Mouse (Mus musculus) limb, embryonic 14.5 days (tissue): Measurements from ENCODE around the gene Cd9. TPM values are rescaled to one million over a fixed set of nuclear protein-coding genes. Genes with fewer than 3 reads are reported as not detected.
A peak's percentile ranks its signal among the peaks of the same experiment; 100 is the strongest.
"Not testable (repeated sequence)": the region's sequence is repeated elsewhere in the genome, so short reads cannot be mapped to it uniquely, and the experiment has no call there.

ENCODE experiments used
- ATAC-seq: fragments of 200-750 bp; cut with Nextera tagmentation; 2 replicates; pipeline ENCODE4 v1.8.0; 2017; ENCODE audit warnings: low read depth, moderate number of reproducible peaks, moderate TSS enrichment; ENCODE audit not compliant: low FRiP score
- DNase-seq: peaks from one replicate; pipeline ENCODE4 v3.0.0-alpha.2; 2015; ENCODE audit warnings: low spot score
- H3K27ac ChIP-seq: fragments of 300-500 bp; sonication (generic); replicated peaks from 2 replicates; pipeline ENCODE4 v1.5.1; 2014; ENCODE audit warnings: low read depth, mild to moderate bottlenecking, low read length, moderate library complexity, mixed read lengths
- H3K27me3 ChIP-seq: fragments of 300-500 bp; sonication (generic); 2 replicates; pipeline ENCODE4 v1.6.1; 2014; ENCODE audit warnings: low read length, mixed read lengths; ENCODE audit not compliant: control insufficient read depth, insufficient read depth
- H3K36me3 ChIP-seq: fragments of 300-500 bp; sonication (generic); 2 replicates; pipeline ENCODE4 v1.6.1; 2014; ENCODE audit warnings: mild to moderate bottlenecking, low read length, moderate library complexity, mixed read lengths; ENCODE audit not compliant: control insufficient read depth, insufficient read depth
- H3K4me1 ChIP-seq: fragments of 300-500 bp; sonication (generic); 2 replicates; pipeline ENCODE4 v1.6.1; 2014; ENCODE audit warnings: antibody characterized with exemption, low read length, mixed read lengths; ENCODE audit not compliant: control insufficient read depth, insufficient read depth
- H3K4me2 ChIP-seq: fragments of 300-500 bp; sonication (generic); replicated peaks from 2 replicates; pipeline ENCODE4 v1.6.1; 2014; ENCODE audit warnings: low read depth, mild to moderate bottlenecking, low read length, moderate library complexity; ENCODE audit not compliant: severe bottlenecking
- H3K4me3 ChIP-seq: fragments of 300-500 bp; sonication (generic); replicated peaks from 2 replicates; pipeline ENCODE4 v1.5.1; 2014; ENCODE audit warnings: low read length
- H3K9ac ChIP-seq: fragments of 300-500 bp; sonication (generic); 2 replicates; pipeline ENCODE4 v1.6.1; 2014; ENCODE audit warnings: mild to moderate bottlenecking, low read depth, low read length, moderate library complexity; ENCODE audit not compliant: severe bottlenecking
- H3K9me3 ChIP-seq: fragments of 300-500 bp; sonication (generic); 2 replicates; pipeline ENCODE4 v1.6.1; 2016; ENCODE audit warnings: low read length; ENCODE audit not compliant: control insufficient read depth
- POLR2A ChIP-seq: fragments of 200-500 bp; IDR thresholded peaks from 2 replicates; pipeline ENCODE4 v1.8.0; 2012; ENCODE audit warnings: inconsistent platforms, mild to moderate bottlenecking, moderate library complexity, borderline replicate concordance; ENCODE audit not compliant: insufficient read depth, insufficient read length; ENCODE audit errors: extremely low read depth
- WGBS: fragments of 180-500 bp; shearing (Covaris S2); extraction: QIAGEN DNeasy Blood & Tissue Kit; methylation state at CpG from one replicate; pipeline ENCODE4 v1.1.7; 2014; 5-methylcytosine and 5-hydroxymethylcytosine counted together
- polyA plus RNA-seq, 2 experiments: library from polyadenylated mRNA; depleted of rRNA in 1 of 2; stranded (reverse) in 1 of 2; unstranded in 1 of 2; fragments of >200 nt; fragmentation: Nextera tagmentation in 1 of 2; extraction: Ambion mirVana in 1 of 2; gene quantifications; 2 replicates each; pipeline versions ENCODE4 v1.2.1 to v1.2.3; 2012 to 2014

Gene Cd9
- polyA plus RNA-seq, 2 experiments, result 215 to 323 TPM

DNA sequence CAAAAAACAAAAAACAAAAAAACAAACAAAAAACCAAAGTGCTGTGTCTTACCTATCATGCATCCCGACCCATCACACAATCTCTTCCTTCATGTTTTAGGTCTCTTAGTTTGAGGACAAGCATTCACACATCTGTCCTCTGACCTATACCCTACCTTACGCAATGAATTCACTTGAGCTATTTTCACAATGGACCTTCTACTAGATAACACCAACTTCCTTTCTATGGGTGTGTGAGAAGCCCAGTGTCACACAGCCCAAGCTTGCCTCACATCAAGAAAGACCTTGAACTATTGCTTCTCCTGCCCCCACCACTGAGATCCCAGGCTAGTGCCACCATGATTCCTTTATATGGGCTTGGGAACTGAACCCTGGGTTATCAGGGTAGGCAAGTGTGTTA lies 9.9 kb downstream of the Cd9 start:
- Histone ChIP-seq H3K4me2 (no peak overlapping the region), H3K9me3 (no peaks in the 10 kb centered on the region), H3K36me3 (no peaks in the 10 kb centered on the region), H3K27ac (no peak overlapping the region), H3K27me3 (no peaks in the 10 kb centered on the region), H3K4me3 (no peak overlapping the region), H3K9ac (no peak overlapping the region), H3K4me1 (peaks cover 45% of the 10 kb centered on the region)
- 93% methylated on average over 2 of the region's 2 CpGs for WGBS
- no peak for TF ChIP-seq POLR2A
- no peak for DNase-seq
- no peak for ATAC-seq

GRCm38 (mm10) chr6:125484313-125484660 lies 10.3 kb downstream of the Cd9 start:
- not testable (repeated sequence) for H3K9ac ChIP-seq, H3K27ac ChIP-seq, DNase-seq, H3K4me3 ChIP-seq, H3K4me2 ChIP-seq, H3K27me3 ChIP-seq, H3K9me3 ChIP-seq, H3K36me3 ChIP-seq, ATAC-seq
- whole genome bisulfite sequencing, result 90% methylated on average over 10 of the region's 10 CpGs
- peaks cover 45% of the 10 kb centered on the region for H3K4me1 ChIP-seq

DNA sequence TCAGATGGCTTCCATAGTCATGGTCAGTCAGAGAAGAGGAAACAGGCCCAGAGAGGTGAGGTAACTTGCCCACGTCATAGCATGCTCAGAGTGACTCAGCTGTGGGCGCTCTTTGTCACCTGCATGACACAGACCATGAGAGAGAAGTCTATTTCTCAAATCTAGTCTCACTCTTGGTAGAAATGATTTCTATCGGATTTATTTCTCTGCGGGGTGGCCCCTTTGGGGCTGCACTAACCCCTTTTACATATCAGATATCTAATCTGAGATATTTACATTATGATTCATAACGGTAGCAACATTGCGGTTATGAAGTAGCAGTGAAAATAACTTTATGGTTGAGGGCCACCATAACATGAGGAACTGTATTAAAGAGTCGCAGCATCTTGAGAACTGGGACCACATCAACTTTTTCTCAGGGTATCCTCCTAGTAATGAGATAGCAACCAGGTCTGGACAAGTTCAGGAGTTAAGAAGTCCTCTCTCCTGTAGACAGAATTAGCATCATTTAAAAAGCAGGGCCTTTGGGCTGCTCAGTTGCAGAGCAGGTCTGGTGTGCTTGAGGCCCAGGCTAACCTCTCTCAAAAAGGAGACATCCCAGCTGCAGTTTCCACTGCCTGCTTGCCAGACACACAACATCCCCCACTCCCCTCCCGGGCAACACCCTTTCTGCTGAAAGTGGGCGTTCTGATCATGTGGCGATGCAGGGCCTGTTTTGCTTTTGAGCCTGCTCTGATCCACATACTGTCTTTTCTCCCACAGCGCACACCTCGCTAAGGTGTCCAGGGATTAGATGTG lies 10.9 kb downstream of the Cd9 start:
- 78% methylated on average over 12 of the region's 12 CpGs for WGBS
- TF ChIP-seq POLR2A, result no peak
- peaks cover 45% of the 10 kb centered on the region for H3K4me1 ChIP-seq

DNA sequence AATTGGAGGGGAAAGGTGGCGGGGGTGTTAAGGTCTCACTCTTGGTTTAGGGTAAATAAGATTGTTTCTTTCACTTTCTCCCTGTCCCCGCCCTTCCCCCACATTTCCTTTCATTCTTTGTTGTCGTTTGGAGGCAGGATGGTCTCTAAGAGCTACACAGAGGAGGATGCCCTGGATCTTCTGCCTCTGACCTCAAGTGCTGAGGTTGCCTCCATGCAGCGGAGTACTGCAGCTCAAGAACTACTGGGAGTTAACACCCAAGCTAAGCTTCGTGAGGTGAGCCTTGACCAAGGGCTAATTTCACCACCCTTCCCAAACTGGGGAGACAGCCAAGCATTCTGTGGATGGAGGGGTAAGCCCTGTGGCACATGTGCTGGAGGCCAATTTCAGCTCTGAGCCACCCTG lies 12.2 kb downstream of the Cd9 start:
- Histone ChIP-seq H3K4me3 (no peak overlapping the region), H3K9me3 (no peaks in the 10 kb centered on the region), H3K4me1 (peaks cover 55% of the 10 kb centered on the region), H3K27ac (0 out of 2 replicates have a peak overlapping the region, but pooled peaks have one; percentile 75), H3K27me3 (no peaks in the 10 kb centered on the region), H3K36me3 (no peaks in the 10 kb centered on the region), H3K9ac (no peak overlapping the region), H3K4me2 (no peak overlapping the region)
- no peak for DNase-seq
- no peak for ATAC-seq
- 57% methylated on average over 5 of the region's 5 CpGs for WGBS
- no peak for TF ChIP-seq POLR2A

More for the DNA sequence above, 10.9 kb downstream of the Cd9 start:
- H3K36me3 ChIP-seq, result no peaks in the 10 kb centered on the region
- H3K9ac ChIP-seq, result no peak overlapping the region
- H3K27ac ChIP-seq, result 0 out of 2 replicates have a peak overlapping the region, but pooled peaks have one; percentile 19
- DNase-seq (no peak), ATAC-seq (no peak)
- H3K4me3 ChIP-seq, result no peak overlapping the region
- no peaks in the 10 kb centered on the region for H3K9me3 ChIP-seq
- no peaks in the 10 kb centered on the region for H3K27me3 ChIP-seq
- no peak overlapping the region for H3K4me2 ChIP-seq

DNA sequence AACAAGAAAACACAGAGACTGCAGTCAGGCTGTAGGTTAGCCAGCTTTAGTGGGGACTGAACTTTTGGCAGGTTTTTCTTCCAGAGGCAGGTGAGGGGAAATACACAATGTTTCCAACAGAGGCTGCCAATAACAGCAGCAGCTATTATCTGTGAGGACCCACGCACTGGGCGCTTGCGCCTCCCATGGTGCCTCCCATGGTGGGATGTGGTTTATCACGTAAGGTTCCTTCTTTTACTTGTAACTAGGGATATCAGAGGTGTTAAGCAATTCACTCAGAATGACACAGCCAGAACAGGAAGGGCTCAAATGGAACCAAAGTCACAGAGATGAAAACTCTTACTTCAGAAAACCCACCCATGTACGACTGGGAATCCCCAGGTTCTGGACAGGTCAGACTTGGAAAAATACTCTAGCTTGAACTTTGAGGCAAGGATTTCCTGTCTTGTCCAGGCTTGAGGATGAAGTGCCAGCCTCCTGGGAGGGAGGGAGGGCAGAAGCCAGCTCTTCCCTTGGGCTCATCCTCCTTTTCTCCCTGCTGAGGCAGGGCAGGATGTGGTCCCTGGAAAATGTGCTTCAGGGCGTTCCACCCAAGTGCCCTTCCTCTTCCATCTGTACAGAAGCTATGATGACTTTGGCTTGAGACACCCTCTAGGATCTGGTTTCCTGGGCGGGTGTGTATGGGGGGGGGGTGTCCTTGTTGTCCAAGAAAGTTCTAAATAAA lies 12.8 kb downstream of the Cd9 start:
- Histone ChIP-seq H3K9me3 (no peaks in the 10 kb centered on the region), H3K4me3 (no peak overlapping the region), H3K9ac (no peak overlapping the region), H3K4me1 (peaks cover 61% of the 10 kb centered on the region), H3K36me3 (no peaks in the 10 kb centered on the region), H3K4me2 (no peak overlapping the region; the same call in 1 of the 2 replicates), H3K27me3 (no peaks in the 10 kb centered on the region), H3K27ac (peak overlapping the region; percentile 75)
- TF ChIP-seq POLR2A, result no peak
- DNase-seq, result no peak
- WGBS, result 46% methylated on average over 7 of the region's 7 CpGs
- no peak for ATAC-seq
